In genomic region chr8:84067911-84068310, GRCm38 (mm10) we compare ENCODE assay signal across 8 mouse cellular contexts. TPM values are rescaled to one million over a fixed set of nuclear protein-coding genes. Genes with fewer than 3 reads are reported as not detected.
DNase-seq lines count a peak whose midpoint lies in the region; ATAC-seq and TF ChIP-seq lines count a peak whose summit lies in the region.

No protein-coding gene starts in this region.

- peak overlapping the region; percentile 79 for H3K4me2 ChIP-seq in intestine, postnatal 0 days (replicated peaks; ENCODE audit: low read depth)
- H3K4me2 ChIP-seq in neural tube, embryonic 14.5 days (ENCODE audit: low read depth, low read length): peak overlapping the region; percentile 48

- no peaks in the 10 kb centered on the region for H3K27me3 ChIP-seq in intestine, postnatal 0 days (replicated peaks; ENCODE audit: control insufficient read depth, insufficient read depth, low read length)
- no peaks in the 10 kb centered on the region for H3K27me3 ChIP-seq in neural tube, embryonic 14.5 days (ENCODE audit: control insufficient read depth, insufficient read depth, low read length)

- no peaks in the 10 kb centered on the region for H3K9me3 ChIP-seq in intestine, postnatal 0 days (ENCODE audit: control insufficient read depth)
- H3K9me3 ChIP-seq in neural tube, embryonic 14.5 days (ENCODE audit: control insufficient read depth, low read length): no peaks in the 10 kb centered on the region

- TF ChIP-seq CTCF in left cerebral cortex, adult 2 months (IDR thresholded peaks at IDR 0.05): no peak
- no peak for TF ChIP-seq CTCF in embryonic fibroblast, embryonic 13.5 days (IDR thresholded peaks at IDR 0.05; ENCODE audit: borderline replicate concordance, insufficient read depth, low read length)
- no peak for TF ChIP-seq CTCF in intestine, postnatal 0 days (IDR thresholded peaks at IDR 0.05; ENCODE audit: low read depth)

- 0 out of 2 replicates have a peak, but pooled peaks cover 3% of the 10 kb centered on the region for H3K36me3 ChIP-seq in intestine, postnatal 0 days (ENCODE audit: control insufficient read depth, insufficient read depth)
- no peaks in the 10 kb centered on the region for H3K36me3 ChIP-seq in neural tube, embryonic 14.5 days (ENCODE audit: control insufficient read depth, insufficient read depth, low read length)

- H3K4me3 ChIP-seq in left cerebral cortex, adult 2 months: peak overlapping the region; percentile 91
- H3K4me3 ChIP-seq in embryonic fibroblast, embryonic 13.5 days (ENCODE audit: insufficient read depth, low read length): peak overlapping the region; percentile 48
- H3K4me3 ChIP-seq in intestine, postnatal 0 days (ENCODE audit: low read depth, low read length): no peak overlapping the region
- peak overlapping the region; percentile 86 for H3K4me3 ChIP-seq in neural tube, embryonic 14.5 days (ENCODE audit: low read depth, low read length)

- H3K4me1 ChIP-seq in embryonic fibroblast, embryonic 13.5 days (ENCODE audit: control insufficient read depth, insufficient read depth, low read length): peaks cover 24% of the 10 kb centered on the region
- H3K4me1 ChIP-seq in intestine, postnatal 0 days (replicated peaks; ENCODE audit: control insufficient read depth, insufficient read depth, low read length): no peaks in the 10 kb centered on the region; the same call in none of the 2 replicates
- peaks cover 24% of the 10 kb centered on the region for H3K4me1 ChIP-seq in neural tube, embryonic 14.5 days (ENCODE audit: control insufficient read depth, insufficient read depth, low read length)

- DNase-seq in left cerebral cortex, adult 2 months (ENCODE audit: extremely low spot score in 1 of 2, low spot score in 2 of 2): no peak
- DNase-seq in left cerebral cortex, adult 8-10 months (ENCODE audit: low spot score in 2 of 2): no peak
- DNase-seq in thymus, postnatal 0 days (ENCODE audit: low spot score): no peak
- DNase-seq in gastrocnemius, adult 18-20 months (ENCODE audit: low spot score): no peak
- no peak for DNase-seq in frontal cortex, postnatal 14 days (ENCODE audit: low spot score in 2 of 2)

- H3K27ac ChIP-seq in left cerebral cortex, adult 2 months: no peak overlapping the region; the same call in 1 of the 2 replicates
- no peak overlapping the region for H3K27ac ChIP-seq in embryonic fibroblast, embryonic 13.5 days (ENCODE audit: insufficient read depth, low read length)
- H3K27ac ChIP-seq in intestine, postnatal 0 days (ENCODE audit: low read depth, low read length): no peak overlapping the region
- H3K27ac ChIP-seq in neural tube, embryonic 14.5 days (ENCODE audit: low read depth, low read length): no peak overlapping the region

- 67% methylated on average over 7 of the region's 7 CpGs for WGBS in intestine, postnatal 0 days
- 90% methylated on average over 7 of the region's 7 CpGs for WGBS in neural tube, embryonic 14.5 days

- intact Hi-C loops in left cerebral cortex, adult 2 months (cut with DNase I): no loop called here

- TF ChIP-seq POLR2A in embryonic fibroblast, embryonic 13.5 days (IDR thresholded peaks at IDR 0.05; ENCODE audit: low read depth, low read length): no peak

- no peak for ATAC-seq in intestine, postnatal 0 days
- ATAC-seq in neural tube, embryonic 14.5 days (ENCODE audit: low read depth): no peak

- H3K9ac ChIP-seq in intestine, postnatal 0 days (ENCODE audit: low read depth, low read length): no peak overlapping the region
- H3K9ac ChIP-seq in neural tube, embryonic 14.5 days (replicated peaks; ENCODE audit: low read depth, low read length): no peak overlapping the region

RNA-seq across cellular contexts. Expression of gene Rfx1, which starts 1.3 kb away (rescaled TPM):
- 10 to 100 TPM; 27.1 to 30.0 TPM for total RNA-seq in left cerebral cortex, adult 2 months (2021)
- total RNA-seq in left cerebral cortex, adult 8-10 months (2022): 10 to 100 TPM; 19.5 to 26.3 (median 24.3) TPM
- polyA plus RNA-seq in embryonic fibroblast, embryonic 13.5 days (2011; ENCODE audit: insufficient read length, low read depth, missing spikeins): 11.5 and 12.6 TPM in 2 replicates
- 3.1 and 3.3 TPM in 2 replicates for polyA plus RNA-seq in intestine, postnatal 0 days (2015; fragmentation: Nextera tagmentation; extraction: Ambion mirVana)
- 10.1 and 12.8 TPM in 2 replicates for polyA plus RNA-seq in neural tube, embryonic 14.5 days (2014; fragmentation: Nextera tagmentation; extraction: Ambion mirVana)
- polyA plus RNA-seq in thymus, postnatal 0 days (2015; fragmentation: Nextera tagmentation; extraction: Ambion mirVana): 5.4 and 6.1 TPM in 2 replicates
- 1 to 10 TPM; 4.6 to 4.8 TPM for total RNA-seq in gastrocnemius, adult 18-20 months (2021)

RNA-seq across cellular contexts. Expression of gene Gm10643, which starts 3.0 kb away (rescaled TPM):
- 1 to 10 TPM; 2.8 to 3.5 TPM for total RNA-seq in left cerebral cortex, adult 2 months (2021)
- total RNA-seq in left cerebral cortex, adult 8-10 months (2022): 1 to 10 TPM; 4.1 to 4.6 (median 4.5) TPM
- 1.7 and 2.0 TPM in 2 replicates for polyA plus RNA-seq in embryonic fibroblast, embryonic 13.5 days (2011; ENCODE audit: insufficient read length, low read depth, missing spikeins)
- polyA plus RNA-seq in intestine, postnatal 0 days (2015; fragmentation: Nextera tagmentation; extraction: Ambion mirVana): 1.0 and 1.1 TPM in 2 replicates
- polyA plus RNA-seq in neural tube, embryonic 14.5 days (2014; fragmentation: Nextera tagmentation; extraction: Ambion mirVana): 1.8 and 2.2 TPM in 2 replicates
- polyA plus RNA-seq in thymus, postnatal 0 days (2015; fragmentation: Nextera tagmentation; extraction: Ambion mirVana): 0.90 TPM in 2 replicates
- total RNA-seq in gastrocnemius, adult 18-20 months (2021): 1 to 10 TPM; 1.2 TPM

RNA-seq across cellular contexts. Expression of gene Rln3, which starts 23.1 kb away (rescaled TPM):
- total RNA-seq in left cerebral cortex, adult 2 months (2021): not detected
- not detected for total RNA-seq in left cerebral cortex, adult 8-10 months (2022)
- not detected in 2 replicates for polyA plus RNA-seq in embryonic fibroblast, embryonic 13.5 days (2011; ENCODE audit: insufficient read length, low read depth, missing spikeins)
- polyA plus RNA-seq in intestine, postnatal 0 days (2015; fragmentation: Nextera tagmentation; extraction: Ambion mirVana): 0.42 TPM in 1 of 2 replicates, not detected in the other
- polyA plus RNA-seq in neural tube, embryonic 14.5 days (2014; fragmentation: Nextera tagmentation; extraction: Ambion mirVana): 0.82 and 0.91 TPM in 2 replicates
- 5.3 and 5.7 TPM in 2 replicates for polyA plus RNA-seq in thymus, postnatal 0 days (2015; fragmentation: Nextera tagmentation; extraction: Ambion mirVana)
- total RNA-seq in gastrocnemius, adult 18-20 months (2021): not detected

RNA-seq across cellular contexts. Expression of gene Il27ra, which starts 25.5 kb away (rescaled TPM):
- under 1 TPM; 0.23 to 0.41 TPM for total RNA-seq in left cerebral cortex, adult 2 months (2021)
- total RNA-seq in left cerebral cortex, adult 8-10 months (2022): under 1 TPM; 0.36 to 0.57 (median 0.47) TPM
- 1.1 and 1.5 TPM in 2 replicates for polyA plus RNA-seq in embryonic fibroblast, embryonic 13.5 days (2011; ENCODE audit: insufficient read length, low read depth, missing spikeins)
- polyA plus RNA-seq in intestine, postnatal 0 days (2015; fragmentation: Nextera tagmentation; extraction: Ambion mirVana): 0.29 and 0.31 TPM in 2 replicates
- 0.43 and 0.45 TPM in 2 replicates for polyA plus RNA-seq in neural tube, embryonic 14.5 days (2014; fragmentation: Nextera tagmentation; extraction: Ambion mirVana)
- polyA plus RNA-seq in thymus, postnatal 0 days (2015; fragmentation: Nextera tagmentation; extraction: Ambion mirVana): 20.3 and 20.5 TPM in 2 replicates
- total RNA-seq in gastrocnemius, adult 18-20 months (2021): under 1 TPM; 0.37 to 0.66 TPM

RNA-seq across cellular contexts. Expression of gene Dcaf15, which starts 36.7 kb away (rescaled TPM):
- total RNA-seq in left cerebral cortex, adult 2 months (2021): 10 to 100 TPM; 17.9 to 18.0 TPM
- 10 to 100 TPM; 17.0 to 19.8 (median 18.5) TPM for total RNA-seq in left cerebral cortex, adult 8-10 months (2022)
- 19.7 and 20.4 TPM in 2 replicates for polyA plus RNA-seq in embryonic fibroblast, embryonic 13.5 days (2011; ENCODE audit: insufficient read length, low read depth, missing spikeins)
- 8.6 and 10.4 TPM in 2 replicates for polyA plus RNA-seq in intestine, postnatal 0 days (2015; fragmentation: Nextera tagmentation; extraction: Ambion mirVana)
- 16.5 and 19.0 TPM in 2 replicates for polyA plus RNA-seq in neural tube, embryonic 14.5 days (2014; fragmentation: Nextera tagmentation; extraction: Ambion mirVana)
- polyA plus RNA-seq in thymus, postnatal 0 days (2015; fragmentation: Nextera tagmentation; extraction: Ambion mirVana): 14.7 and 18.1 TPM in 2 replicates
- total RNA-seq in gastrocnemius, adult 18-20 months (2021): 1 to 10 TPM; 4.8 to 4.9 TPM
